Mouse (Mus musculus): ENCODE results near the gene Six4. TPM values are rescaled to one million over a fixed set of nuclear protein-coding genes. Genes with fewer than 3 reads are reported as not detected.
"Not testable (repeated sequence)": the region's sequence is repeated elsewhere in the genome, so short reads cannot be mapped to it uniquely, and the experiment has no call there.

Gene Six4
- polyA plus RNA-seq, 1 experiment from 2014 or later = 5.2 TPM

- H3K4me3 ChIP-seq (replicated peaks) = peak overlapping the region; percentile 78
- H3K27ac ChIP-seq (replicated peaks) = peak overlapping the region; percentile 89
- under 1% methylated on average over 42 of the region's 44 CpGs for WGBS
- no peaks in the 10 kb centered on the region; the same call in 1 of the 2 replicates for H3K27me3 ChIP-seq
- peaks cover 29% of the 10 kb centered on the region for H3K4me1 ChIP-seq
- no peaks in the 10 kb centered on the region for H3K9me3 ChIP-seq (replicated peaks)
- H3K9ac ChIP-seq = peak overlapping the region; percentile 88
- peak overlapping the region; percentile 98 for H3K4me2 ChIP-seq (replicated peaks)
- 0 out of 2 replicates have a peak, but pooled peaks have one; percentile 32 for ATAC-seq (ENCODE audit: insufficient number of reproducible peaks, low FRiP score, low TSS enrichment, low read depth)
- 0 out of 2 replicates have a peak, but pooled peaks cover 6% of the 10 kb centered on the region for H3K36me3 ChIP-seq
Observed at GRCm38 (mm10) chr12:73111561-73112325, 1.5 kb downstream of the Six4 start.

- H3K4me2 ChIP-seq (replicated peaks) = peak overlapping the region; percentile 98
- no peaks in the 10 kb centered on the region for H3K9me3 ChIP-seq (replicated peaks)
- no peaks in the 10 kb centered on the region; the same call in 1 of the 2 replicates for H3K27me3 ChIP-seq
- WGBS = 6% methylated on average over 23 of the region's 23 CpGs
- ATAC-seq (ENCODE audit: insufficient number of reproducible peaks, low FRiP score, low TSS enrichment, low read depth) = 0 out of 2 replicates have a peak, but pooled peaks have one; percentile 51
- H3K4me1 ChIP-seq = peaks cover 29% of the 10 kb centered on the region
- H3K9ac ChIP-seq = peak overlapping the region; percentile 88; the same call in 1 of the 2 replicates
- peak overlapping the region; percentile 78 for H3K4me3 ChIP-seq (replicated peaks)
- peak overlapping the region; percentile 89; the same call in 1 of the 2 replicates for H3K27ac ChIP-seq (replicated peaks)
- 0 out of 2 replicates have a peak, but pooled peaks cover 6% of the 10 kb centered on the region for H3K36me3 ChIP-seq
Observed at GRCm38 (mm10) chr12:73110431-73111111, 2.7 kb downstream of the Six4 start.

GRCm38 (mm10) chr12:73107821-73108220 lies 5.4 kb downstream of the Six4 start:
- ATAC-seq (ENCODE audit: insufficient number of reproducible peaks, low FRiP score, low TSS enrichment, low read depth) = no peak
- WGBS = 34% methylated on average over 2 of the region's 2 CpGs
- no peak overlapping the region for H3K4me3 ChIP-seq (replicated peaks)
- H3K27me3 ChIP-seq = no peaks in the 10 kb centered on the region
- peaks cover 20% of the 10 kb centered on the region for H3K36me3 ChIP-seq
- H3K9ac ChIP-seq = no peak overlapping the region
- no peaks in the 10 kb centered on the region for H3K9me3 ChIP-seq (replicated peaks)
- H3K4me2 ChIP-seq (replicated peaks) = no peak overlapping the region
- no peak overlapping the region for H3K27ac ChIP-seq (replicated peaks)
- H3K4me1 ChIP-seq = peaks cover 27% of the 10 kb centered on the region

- no peaks in the 10 kb centered on the region for H3K27me3 ChIP-seq
- no peaks in the 10 kb centered on the region for H3K9me3 ChIP-seq (replicated peaks)
- no peak overlapping the region for H3K4me2 ChIP-seq (replicated peaks)
- ATAC-seq (ENCODE audit: insufficient number of reproducible peaks, low FRiP score, low TSS enrichment, low read depth) = no peak
- peaks cover 22% of the 10 kb centered on the region for H3K36me3 ChIP-seq
- H3K9ac ChIP-seq = no peak overlapping the region
- 53% methylated on average over 12 of the region's 12 CpGs for WGBS
- no peak overlapping the region for H3K27ac ChIP-seq (replicated peaks)
- peaks cover 6% of the 10 kb centered on the region; the same call in 1 of the 2 replicates for H3K4me1 ChIP-seq
- no peak overlapping the region for H3K4me3 ChIP-seq (replicated peaks)
Observed at GRCm38 (mm10) chr12:73103713-73104112, 9.5 kb downstream of the Six4 start.

- ATAC-seq (ENCODE audit: insufficient number of reproducible peaks, low FRiP score, low TSS enrichment, low read depth) = no peak
- no peak overlapping the region for H3K9ac ChIP-seq
- no peaks in the 10 kb centered on the region for H3K9me3 ChIP-seq (replicated peaks)
- no peaks in the 10 kb centered on the region for H3K4me1 ChIP-seq
- no peak overlapping the region for H3K4me3 ChIP-seq (replicated peaks)
- H3K4me2 ChIP-seq (replicated peaks) = no peak overlapping the region
- H3K36me3 ChIP-seq = peaks cover 11% of the 10 kb centered on the region
- H3K27me3 ChIP-seq = no peaks in the 10 kb centered on the region
- WGBS = 61% methylated on average over 4 of the region's 4 CpGs
- no peak overlapping the region for H3K27ac ChIP-seq (replicated peaks)
Observed at GRCm38 (mm10) chr12:73098593-73098992, 14.7 kb downstream of the Six4 start.

GRCm38 (mm10) chr12:73096177-73096576 lies 17.1 kb downstream of the Six4 start:
- H3K27me3 ChIP-seq; ATAC-seq (ENCODE audit: insufficient number of reproducible peaks, low FRiP score, low TSS enrichment, low read depth); H3K4me3 ChIP-seq (replicated peaks); H3K9me3 ChIP-seq (replicated peaks); H3K36me3 ChIP-seq; H3K4me2 ChIP-seq (replicated peaks); H3K27ac ChIP-seq (replicated peaks); H3K9ac ChIP-seq; H3K4me1 ChIP-seq: not testable (repeated sequence)
- WGBS = 91% methylated on average over 5 of the region's 5 CpGs

- no peaks in the 10 kb centered on the region for H3K9me3 ChIP-seq (replicated peaks)
- no peaks in the 10 kb centered on the region for H3K27me3 ChIP-seq
- WGBS = 27% methylated on average over 2 of the region's 2 CpGs
- no peak overlapping the region for H3K4me3 ChIP-seq (replicated peaks)
- H3K4me1 ChIP-seq = no peaks in the 10 kb centered on the region
- H3K4me2 ChIP-seq (replicated peaks) = no peak overlapping the region
- ATAC-seq (ENCODE audit: insufficient number of reproducible peaks, low FRiP score, low TSS enrichment, low read depth) = no peak
- no peak overlapping the region for H3K27ac ChIP-seq (replicated peaks)
- H3K9ac ChIP-seq = no peak overlapping the region
- H3K36me3 ChIP-seq = no peaks in the 10 kb centered on the region
Observed at GRCm38 (mm10) chr12:73094605-73095004, 18.7 kb downstream of the Six4 start.

GRCm38 (mm10) chr12:73094189-73094588 lies 19.1 kb downstream of the Six4 start:
- no peak overlapping the region for H3K9ac ChIP-seq
- 58% methylated on average over 2 of the region's 2 CpGs for WGBS
- H3K9me3 ChIP-seq (replicated peaks) = no peaks in the 10 kb centered on the region
- no peak for ATAC-seq (ENCODE audit: insufficient number of reproducible peaks, low FRiP score, low TSS enrichment, low read depth)
- no peak overlapping the region for H3K27ac ChIP-seq (replicated peaks)
- H3K4me3 ChIP-seq (replicated peaks) = no peak overlapping the region
- no peaks in the 10 kb centered on the region for H3K4me1 ChIP-seq
- no peaks in the 10 kb centered on the region for H3K27me3 ChIP-seq
- no peaks in the 10 kb centered on the region for H3K36me3 ChIP-seq
- H3K4me2 ChIP-seq (replicated peaks) = no peak overlapping the region

GRCm38 (mm10) chr12:73090672-73091335 lies 22.5 kb downstream of the Six4 start:
- no peak overlapping the region for H3K27ac ChIP-seq (replicated peaks)
- no peak for ATAC-seq (ENCODE audit: insufficient number of reproducible peaks, low FRiP score, low TSS enrichment, low read depth)
- H3K27me3 ChIP-seq = no peaks in the 10 kb centered on the region
- no peaks in the 10 kb centered on the region for H3K4me1 ChIP-seq
- H3K9me3 ChIP-seq (replicated peaks) = no peaks in the 10 kb centered on the region
- no peak overlapping the region for H3K4me2 ChIP-seq (replicated peaks)
- H3K36me3 ChIP-seq = no peaks in the 10 kb centered on the region
- no peak overlapping the region for H3K9ac ChIP-seq
- H3K4me3 ChIP-seq (replicated peaks) = no peak overlapping the region
- 76% methylated on average over 7 of the region's 7 CpGs for WGBS

- 57% methylated on average over 5 of the region's 5 CpGs for WGBS
- Histone ChIP-seq H3K4me1 (no peaks in the 10 kb centered on the region), H3K9me3 (replicated peaks) (no peaks in the 10 kb centered on the region), H3K4me3 (replicated peaks) (no peak overlapping the region), H3K27ac (replicated peaks) (no peak overlapping the region), H3K27me3 (no peaks in the 10 kb centered on the region), H3K9ac (no peak overlapping the region), H3K36me3 (no peaks in the 10 kb centered on the region), H3K4me2 (replicated peaks) (no peak overlapping the region)
- ATAC-seq (ENCODE audit: insufficient number of reproducible peaks, low FRiP score, low TSS enrichment, low read depth) = no peak
Observed at GRCm38 (mm10) chr12:73088911-73089310, 24.3 kb downstream of the Six4 start.

- no peaks in the 10 kb centered on the region for H3K9me3 ChIP-seq (replicated peaks)
- no peaks in the 10 kb centered on the region for H3K27me3 ChIP-seq
- no peaks in the 10 kb centered on the region for H3K4me1 ChIP-seq
- no peak overlapping the region for H3K4me2 ChIP-seq (replicated peaks)
- 53% methylated on average over 5 of the region's 5 CpGs for WGBS
- no peak overlapping the region for H3K9ac ChIP-seq
- no peaks in the 10 kb centered on the region for H3K36me3 ChIP-seq
- H3K4me3 ChIP-seq (replicated peaks) = no peak overlapping the region
- ATAC-seq (ENCODE audit: insufficient number of reproducible peaks, low FRiP score, low TSS enrichment, low read depth) = no peak
- no peak overlapping the region for H3K27ac ChIP-seq (replicated peaks)
Observed at GRCm38 (mm10) chr12:73088500-73088899, 24.8 kb downstream of the Six4 start.

All from embryonic facial prominence, embryonic 15.5 days (tissue).